Mouse (Mus musculus): Measurements from ENCODE around the gene Zmym5.
"Not testable (repeated sequence)": the region's sequence is repeated elsewhere in the genome, so short reads cannot be mapped to it uniquely, and the experiment has no call there.

DNA sequence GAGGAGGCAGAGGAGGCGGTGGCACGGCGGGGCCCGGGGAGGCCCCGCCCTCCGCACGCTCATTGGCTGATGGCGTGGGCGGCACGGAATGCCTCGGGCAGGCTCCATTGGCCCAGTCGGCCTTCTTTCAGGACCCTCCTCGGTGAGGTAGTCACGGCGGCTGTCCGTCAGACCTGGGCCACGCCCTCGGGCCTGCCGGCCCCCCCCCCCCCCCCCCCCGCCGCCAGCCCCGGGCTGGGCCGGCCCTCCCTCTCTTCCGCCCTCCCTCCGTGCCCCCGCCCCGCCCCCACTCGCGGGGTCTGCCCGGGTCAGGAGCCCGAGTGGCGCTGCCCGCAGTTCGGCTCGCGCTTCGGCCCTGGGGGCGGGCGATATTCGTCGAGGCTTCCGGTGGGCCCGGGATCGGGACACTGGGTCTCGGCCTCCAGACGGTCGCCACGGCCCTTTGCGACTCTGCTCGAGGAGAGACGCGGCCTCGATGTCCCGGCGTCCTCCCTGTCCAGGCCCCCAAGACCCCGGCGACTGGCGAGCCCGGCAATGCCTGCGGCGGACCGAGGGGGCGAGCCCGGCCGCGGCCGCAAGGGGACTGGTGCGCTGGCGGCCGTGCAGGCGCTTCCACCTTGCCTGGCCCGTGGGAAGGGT, at the start of gene Zmym5:
- TF ChIP-seq CTCF (IDR thresholded peaks at IDR 0.05; ENCODE audit: low read depth, low read length); POLR2AphosphoS5 (IDR thresholded peaks at IDR 0.05; ENCODE audit: insufficient replicate concordance, low read depth, low read length); TAL1 (conservative IDR thresholded peaks at IDR 0.05; ENCODE audit: low read depth, low read length): not testable (repeated sequence)
